Mouse (Mus musculus) heart, postnatal 14 days (tissue): ENCODE measurements around the gene Doc2a. TPM values are rescaled to one million over a fixed set of nuclear protein-coding genes. Genes with fewer than 3 reads are reported as not detected.

Experiments used
- DNase-seq, 2 experiments: peaks; one replicate each; pipeline ENCODE4 v3.0.0; 2021 to 2022
- intact Hi-C: fragments of 180-260 bp; cut with DNase I; formaldehyde crosslinking; loops from one replicate; pipeline ENCODE4 v1.15.1; 2025
- total RNA-seq, 2 experiments: library from RNA; stranded (reverse); gene quantifications; 2 replicates each; pipeline ENCODE4 v1.2.3; 2021

Gene Doc2a
- total RNA-seq, 2 experiments from 2014 or later = not detected

DNA sequence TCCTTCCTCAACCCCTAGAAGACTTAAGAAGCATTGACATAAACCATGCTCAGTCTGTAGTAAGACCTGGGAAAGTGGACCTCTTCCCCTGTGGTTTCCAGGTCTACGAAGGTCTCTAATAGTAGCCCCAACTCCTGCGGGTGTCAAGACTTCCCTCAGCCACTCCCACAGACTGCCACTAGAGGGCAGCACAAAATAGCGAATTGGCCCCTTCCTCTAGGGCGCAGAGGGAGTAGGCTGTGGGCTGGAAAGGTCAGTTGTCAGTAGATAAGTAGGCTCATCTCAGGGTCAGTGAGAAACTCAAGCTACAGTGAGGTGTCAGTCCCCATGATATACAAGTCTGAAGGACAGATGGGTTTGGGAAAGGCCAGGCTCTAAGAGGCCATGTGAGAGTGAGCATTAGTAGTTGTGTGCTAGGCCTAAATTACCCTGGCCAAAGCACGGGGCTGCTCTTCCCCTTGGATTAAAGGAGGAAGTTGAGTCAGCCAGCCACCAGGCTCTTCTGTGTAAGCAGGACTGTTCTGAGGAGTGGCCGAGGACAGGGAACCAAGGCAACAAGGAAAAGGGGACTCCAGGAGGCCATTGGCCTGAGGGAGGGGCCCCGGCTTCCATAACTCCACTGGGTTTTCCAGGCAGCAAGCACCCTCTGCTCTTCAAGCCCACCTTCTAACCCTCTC lies 25.2 kb upstream of the Doc2a start:
- intact Hi-C loops = loop anchor here (1.0 kb wide), 1 partner anchor 141 kb away; no protein-coding TSS in a partner anchor
- DNase-seq = peak; percentile 82 to 90

GRCm38 (mm10) chr7:126822741-126823140 lies 24.5 kb upstream of the Doc2a start:
- intact Hi-C loops = loop anchor here (1.0 kb wide), 1 partner anchor 141 kb away; no protein-coding TSS in a partner anchor
- DNase-seq = peak in 1 of 2 experiments; percentile 25

DNA sequence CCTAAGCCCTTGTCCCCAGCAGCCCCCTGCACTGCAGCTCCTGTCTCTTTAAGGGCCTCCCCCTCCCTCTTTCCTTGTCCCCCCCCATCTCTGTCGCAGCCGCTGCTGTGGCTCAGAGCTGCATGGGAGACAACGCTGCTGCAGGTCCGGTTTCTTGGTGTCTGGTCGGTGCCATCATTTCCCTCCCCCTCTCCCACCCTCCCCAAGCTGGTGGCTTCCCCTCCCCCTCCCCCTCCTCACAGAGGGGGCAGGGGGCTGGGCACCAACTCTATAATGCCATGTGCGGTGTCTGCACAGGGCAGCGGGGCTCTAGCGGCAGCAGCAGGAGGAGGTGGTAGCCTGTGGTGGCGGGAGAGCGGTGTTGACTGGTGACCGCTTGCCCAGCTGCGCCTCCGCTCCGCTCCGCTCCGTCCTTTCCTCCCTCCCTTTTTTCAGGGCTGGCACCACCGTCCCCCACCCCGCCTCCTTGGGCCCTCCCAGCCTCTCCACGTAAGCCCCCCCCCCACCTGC lies 24.0 kb upstream of the Doc2a start:
- DNase-seq = no peak
- intact Hi-C loops = no loop called here

DNA sequence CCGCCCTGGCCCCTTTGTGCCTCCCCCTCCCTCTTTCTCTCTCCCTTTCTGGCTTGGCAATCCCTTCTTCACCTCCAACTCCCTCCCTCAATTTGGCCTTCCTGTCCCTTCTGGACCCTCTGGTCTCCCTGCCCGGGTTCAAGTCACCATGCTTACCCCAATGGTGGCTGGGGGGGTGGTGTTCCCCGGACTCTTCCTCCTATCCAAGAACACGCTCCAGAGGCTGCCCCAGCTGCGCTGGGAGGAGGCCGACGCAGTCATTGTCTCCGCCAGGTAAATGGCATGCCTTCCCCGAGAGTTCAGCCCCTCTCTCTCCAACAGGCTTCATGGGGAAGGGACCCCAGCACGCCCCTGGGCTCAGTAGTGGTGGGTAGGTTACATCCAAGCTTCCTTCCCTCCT lies 23.3 kb upstream of the Doc2a start:
- intact Hi-C loops = no loop called here
- DNase-seq = no peak

GRCm38 (mm10) chr7:126825403-126825802 lies 21.8 kb upstream of the Doc2a start:
- intact Hi-C loops = loop anchor here (5.0 kb wide), 1 partner anchor 122 kb away; the partner anchor contains the start of gene Asphd1
- peak in 1 of 2 experiments; percentile 52 for DNase-seq

DNA sequence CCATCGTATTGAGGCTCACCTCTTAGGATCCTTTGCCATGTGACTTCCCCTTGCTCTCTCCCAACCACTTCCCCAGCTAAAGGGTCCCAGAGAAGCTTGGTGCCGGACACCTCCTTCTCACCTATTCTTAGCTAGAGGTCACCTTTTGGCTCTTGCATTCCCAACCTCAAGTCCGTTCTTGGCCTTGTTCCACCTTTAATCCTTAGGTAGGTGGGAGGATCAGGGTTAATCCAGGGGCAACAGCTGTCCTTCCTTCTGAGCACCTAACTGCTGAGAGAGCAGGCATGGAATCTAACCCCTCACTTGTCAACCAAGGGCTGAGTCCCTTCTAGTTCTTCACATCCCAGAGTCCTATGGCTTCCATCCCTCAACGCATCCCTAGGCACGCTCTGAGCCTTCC lies 21.3 kb upstream of the Doc2a start:
- intact Hi-C loops = loop anchor here (5.0 kb wide), 1 partner anchor 121 kb away; the partner anchor contains the start of gene Asphd1
- no peak for DNase-seq

DNA sequence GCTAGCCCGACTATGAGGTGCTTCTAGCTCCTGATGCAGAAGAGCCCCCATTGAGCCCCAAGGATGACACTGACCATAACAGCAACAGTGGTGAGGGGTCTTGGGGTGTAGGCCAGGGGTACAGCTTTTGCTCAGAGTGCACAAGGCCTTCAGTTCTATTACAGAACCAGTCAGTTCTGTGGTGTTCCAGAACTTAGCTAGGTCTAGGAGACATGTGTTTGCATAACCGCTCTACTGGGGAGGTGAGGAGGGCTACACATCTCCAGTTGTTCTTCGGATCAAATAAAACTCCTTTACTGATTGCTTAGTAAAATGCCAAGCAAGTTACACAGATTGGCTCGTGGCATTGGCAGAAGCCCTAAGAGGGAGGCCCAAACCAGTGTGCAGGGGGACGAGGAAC lies 15.7 kb upstream of the Doc2a start, which contains the start of gene 4930451I11Rik:
Gene 4930451I11Rik, minus strand, starts transcription at position 101 of the 400 bp plus-strand sequence.
- intact Hi-C loops = no loop called here
- DNase-seq = no peak

DNA sequence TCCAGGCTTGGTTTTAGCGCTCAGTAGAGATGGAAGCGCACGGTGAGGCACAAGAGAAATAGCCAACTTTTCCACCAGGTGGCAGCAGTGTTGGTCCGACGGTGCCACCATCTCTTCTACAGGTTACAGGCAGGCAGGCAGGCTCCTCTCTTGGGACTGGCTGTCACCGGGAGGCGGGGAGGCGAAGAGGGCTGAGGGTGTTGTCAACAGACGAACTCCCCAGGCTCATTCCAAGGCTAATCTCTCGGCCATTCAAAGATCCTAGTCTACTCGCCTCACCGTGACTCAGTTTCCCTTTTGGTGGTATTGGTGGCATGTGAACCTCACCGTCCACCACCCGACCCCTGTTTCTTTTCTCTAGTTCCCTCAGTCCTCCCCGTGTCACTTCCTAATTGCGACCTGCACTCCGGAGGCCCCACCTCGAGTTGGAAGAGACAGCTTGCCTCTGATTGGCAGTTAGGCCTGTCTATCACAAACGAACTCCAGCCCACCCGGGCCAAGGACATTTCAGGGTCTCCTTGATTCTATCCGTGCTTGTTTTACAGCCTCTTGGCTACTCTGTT lies 15.1 kb upstream of the Doc2a start:
- intact Hi-C loops = loop anchor here (2.0 kb wide), 1 partner anchor 273 kb away; no protein-coding TSS in a partner anchor
- peak; percentile 73 to 83 for DNase-seq

- intact Hi-C loops = loop anchor here (2.0 kb wide), 1 partner anchor 272 kb away; no protein-coding TSS in a partner anchor
- DNase-seq = no peak
Measured at GRCm38 (mm10) chr7:126833294-126833693, 13.9 kb upstream of the Doc2a start.

- intact Hi-C loops = no loop called here
- DNase-seq = no peak
Measured at GRCm38 (mm10) chr7:126843276-126843675, 3.9 kb upstream of the Doc2a start.

DNA sequence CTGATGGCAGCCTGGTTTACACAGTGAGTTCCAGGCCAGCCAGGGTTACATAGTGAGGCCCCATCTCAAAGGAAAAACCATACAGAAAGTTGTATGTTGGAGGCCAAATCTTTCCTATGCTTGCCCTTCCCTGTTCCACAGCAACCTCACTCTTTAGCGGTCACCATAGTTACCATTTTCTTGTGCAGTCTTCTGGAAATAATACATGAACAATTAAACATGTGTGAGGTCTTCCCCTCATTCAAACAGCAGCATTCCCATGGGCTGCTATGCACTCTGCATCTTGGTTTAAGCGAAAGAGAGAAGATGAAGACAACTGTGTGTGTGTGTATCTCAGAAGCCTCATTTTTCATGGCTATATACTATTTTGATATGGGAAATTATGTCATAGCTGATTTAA lies 1.7 kb upstream of the Doc2a start:
- intact Hi-C loops = no loop called here
- DNase-seq = no peak

GRCm38 (mm10) chr7:126847421-126848398 lies 494 bp downstream of the Doc2a start:
- no peak for DNase-seq
- intact Hi-C loops = no loop called here

- intact Hi-C loops = no loop called here
- DNase-seq = no peak
Measured at GRCm38 (mm10) chr7:126848794-126849193, 1.6 kb downstream of the Doc2a start.

- no peak for DNase-seq
- intact Hi-C loops = no loop called here
Measured at GRCm38 (mm10) chr7:126850161-126850560, 2.9 kb downstream of the Doc2a start.

GRCm38 (mm10) chr7:126851192-126851591 lies 4.0 kb downstream of the Doc2a start:
- no peak for DNase-seq
- intact Hi-C loops = no loop called here

GRCm38 (mm10) chr7:126853454-126853853 lies 6.2 kb downstream of the Doc2a start:
- DNase-seq = no peak
- intact Hi-C loops = no loop called here

DNA sequence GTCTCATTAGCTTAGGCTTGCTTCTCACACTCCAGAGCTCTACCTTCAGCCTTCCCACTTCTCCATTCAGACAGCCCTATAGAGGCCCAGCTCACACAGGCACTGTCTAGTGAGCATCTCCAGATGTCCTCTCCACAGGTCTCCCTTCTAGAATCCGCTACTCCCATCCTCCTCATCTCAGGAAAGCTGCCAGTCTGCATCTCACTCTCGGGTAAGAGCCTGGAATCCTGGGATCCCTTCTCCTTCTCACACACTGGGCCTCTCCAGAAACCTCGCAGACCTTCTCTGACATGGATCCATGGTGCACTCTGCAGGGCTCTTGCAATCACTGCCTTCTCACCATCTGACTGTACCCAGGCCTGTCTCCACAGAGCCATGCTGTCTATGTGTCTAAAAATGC lies 8.4 kb downstream of the Doc2a start:
- no peak for DNase-seq
- intact Hi-C loops = no loop called here

- intact Hi-C loops = no loop called here
- no peak for DNase-seq
Measured at GRCm38 (mm10) chr7:126856741-126857420, 9.7 kb downstream of the Doc2a start.

DNA sequence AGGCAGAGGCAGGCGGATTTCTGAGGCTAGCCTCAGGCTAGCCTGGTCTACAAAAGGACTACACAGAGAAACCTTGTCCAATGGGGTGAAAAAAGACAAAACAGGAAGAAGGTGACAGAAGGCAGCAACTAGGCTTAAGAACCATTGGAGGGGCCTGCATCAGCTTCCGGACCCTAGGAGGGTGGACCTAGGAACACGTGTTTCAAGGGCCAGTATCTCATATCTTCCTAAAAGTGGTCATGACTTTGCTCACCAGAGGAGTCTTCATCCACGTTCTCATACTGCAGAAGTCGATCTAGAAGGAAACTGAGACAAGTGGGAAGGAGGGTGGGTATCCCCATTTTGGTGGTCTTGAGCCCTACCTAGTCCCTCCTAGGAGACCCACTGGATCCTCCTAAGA lies 13.8 kb downstream of the Doc2a start:
- DNase-seq = no peak
- intact Hi-C loops = loop anchor here (5.0 kb wide), 1 partner anchor 36 kb away; no protein-coding TSS in a partner anchor
